Mouse (Mus musculus): Measurements from ENCODE around the gene H2-DMb1. TPM values are rescaled to one million over a fixed set of nuclear protein-coding genes. Genes with fewer than 3 reads are reported as not detected.
A peak's percentile ranks its signal among the peaks of the same experiment; 100 is the strongest.

The H2-DMb1 gene
- polyA plus RNA-seq, 1 experiment = not detected

GRCm38 (mm10) chr17:34164202-34164895 lies 11.5 kb downstream of the H2-DMb1 start:
- no peak overlapping the region for H3K4me3 ChIP-seq (ENCODE audit: insufficient read depth, poor library complexity, severe bottlenecking)

GRCm38 (mm10) chr17:34165033-34165730 lies 12.3 kb downstream of the H2-DMb1 start:
- H3K79me2 ChIP-seq (ENCODE audit: control insufficient read depth, insufficient read depth) = no peaks in the 10 kb centered on the region
- no peaks in the 10 kb centered on the region for H3K79me3 ChIP-seq (ENCODE audit: low read depth)
- H3K36me3 ChIP-seq (ENCODE audit: control insufficient read depth, insufficient read depth) = no peaks in the 10 kb centered on the region
- TF ChIP-seq CTCF (IDR thresholded peaks at IDR 0.05; ENCODE audit: control insufficient read depth, insufficient read depth, insufficient read length) = no peak
- TF ChIP-seq FOSL1 (IDR thresholded peaks at IDR 0.05; ENCODE audit: insufficient read depth, low read length, poor library complexity, severe bottlenecking) = no peak
- TF ChIP-seq CEBPB (IDR thresholded peaks at IDR 0.05; ENCODE audit: low read depth) = no peak
- TF ChIP-seq USF1 (IDR thresholded peaks at IDR 0.05; ENCODE audit: low read depth) = no peak
- TF ChIP-seq MYOD1 (IDR thresholded peaks at IDR 0.05; ENCODE audit: control insufficient read depth, insufficient read length, low read depth) = no peak
- TF ChIP-seq MYOG (IDR thresholded peaks at IDR 0.05; ENCODE audit: control insufficient read depth, extremely low read depth, insufficient read length) = no peak
- no peak for TF ChIP-seq MAX (IDR thresholded peaks at IDR 0.05)
- peaks cover 34% of the 10 kb centered on the region for H3K27me3 ChIP-seq (ENCODE audit: control insufficient read depth, insufficient read depth, insufficient read length)
- H3ac ChIP-seq (ENCODE audit: control insufficient read depth, insufficient read length, low read depth) = no peak overlapping the region
- no peak overlapping the region for H3K4me3 ChIP-seq (ENCODE audit: insufficient read depth, poor library complexity, severe bottlenecking)

More at GRCm38 (mm10) chr17:34164202-34164895, 11.5 kb downstream of the H2-DMb1 start:
- Histone ChIP-seq H3K27me3 (ENCODE audit: control insufficient read depth, insufficient read depth, insufficient read length) (peaks cover 35% of the 10 kb centered on the region), H3K36me3 (ENCODE audit: control insufficient read depth, insufficient read depth) (no peaks in the 10 kb centered on the region), H3K79me3 (ENCODE audit: low read depth) (no peaks in the 10 kb centered on the region), H3ac (ENCODE audit: control insufficient read depth, insufficient read length, low read depth) (no peak overlapping the region), H3K79me2 (ENCODE audit: control insufficient read depth, insufficient read depth) (no peaks in the 10 kb centered on the region)
- no peak for TF ChIP-seq FOSL1 (IDR thresholded peaks at IDR 0.05; ENCODE audit: insufficient read depth, low read length, poor library complexity, severe bottlenecking)
- no peak for TF ChIP-seq USF1 (IDR thresholded peaks at IDR 0.05; ENCODE audit: low read depth)

- no peak for TF ChIP-seq MYOD1 (IDR thresholded peaks at IDR 0.05; ENCODE audit: control insufficient read depth, insufficient read length, low read depth)
- TF ChIP-seq MYOG (IDR thresholded peaks at IDR 0.05; ENCODE audit: control insufficient read depth, extremely low read depth, insufficient read length) = no peak
- peak; percentile 3 for TF ChIP-seq CTCF (IDR thresholded peaks at IDR 0.05; ENCODE audit: control insufficient read depth, insufficient read depth, insufficient read length)
- TF ChIP-seq MAX (IDR thresholded peaks at IDR 0.05) = no peak
- no peaks in the 10 kb centered on the region for H3K79me2 ChIP-seq (ENCODE audit: control insufficient read depth, insufficient read depth)
- peaks cover 2% of the 10 kb centered on the region for H3K27me3 ChIP-seq (ENCODE audit: control insufficient read depth, insufficient read depth, insufficient read length)
- H3K4me3 ChIP-seq (ENCODE audit: insufficient read depth, poor library complexity, severe bottlenecking) = no peak overlapping the region
- H3ac ChIP-seq (ENCODE audit: control insufficient read depth, insufficient read length, low read depth) = no peak overlapping the region
- H3K36me3 ChIP-seq (ENCODE audit: control insufficient read depth, insufficient read depth) = no peaks in the 10 kb centered on the region
- H3K79me3 ChIP-seq (ENCODE audit: low read depth) = no peaks in the 10 kb centered on the region
Measured at GRCm38 (mm10) chr17:34169279-34169678, 16.4 kb downstream of the H2-DMb1 start.

- TF ChIP-seq MYOG (IDR thresholded peaks at IDR 0.05; ENCODE audit: control insufficient read depth, extremely low read depth, insufficient read length) = no peak
- no peak for TF ChIP-seq CTCF (IDR thresholded peaks at IDR 0.05; ENCODE audit: control insufficient read depth, insufficient read depth, insufficient read length)
- TF ChIP-seq MAX (IDR thresholded peaks at IDR 0.05) = no peak
- no peak for TF ChIP-seq CEBPB (IDR thresholded peaks at IDR 0.05; ENCODE audit: low read depth)
- TF ChIP-seq MYOD1 (IDR thresholded peaks at IDR 0.05; ENCODE audit: control insufficient read depth, insufficient read length, low read depth) = no peak
- TF ChIP-seq FOSL1 (IDR thresholded peaks at IDR 0.05; ENCODE audit: insufficient read depth, low read length, poor library complexity, severe bottlenecking) = no peak
- no peak for TF ChIP-seq USF1 (IDR thresholded peaks at IDR 0.05; ENCODE audit: low read depth)
- Histone ChIP-seq H3K79me3 (ENCODE audit: low read depth) (no peaks in the 10 kb centered on the region), H3ac (ENCODE audit: control insufficient read depth, insufficient read length, low read depth) (no peak overlapping the region), H3K36me3 (ENCODE audit: control insufficient read depth, insufficient read depth) (no peaks in the 10 kb centered on the region), H3K79me2 (ENCODE audit: control insufficient read depth, insufficient read depth) (no peaks in the 10 kb centered on the region), H3K4me3 (ENCODE audit: insufficient read depth, poor library complexity, severe bottlenecking) (no peak overlapping the region), H3K27me3 (ENCODE audit: control insufficient read depth, insufficient read depth, insufficient read length) (no peaks in the 10 kb centered on the region)
Measured at GRCm38 (mm10) chr17:34170487-34170876, 17.6 kb downstream of the H2-DMb1 start.

- no peaks in the 10 kb centered on the region for H3K79me3 ChIP-seq (ENCODE audit: low read depth)
- no peaks in the 10 kb centered on the region for H3K27me3 ChIP-seq (ENCODE audit: control insufficient read depth, insufficient read depth, insufficient read length)
- TF ChIP-seq MYOG (IDR thresholded peaks at IDR 0.05; ENCODE audit: control insufficient read depth, extremely low read depth, insufficient read length) (no peak), CEBPB (IDR thresholded peaks at IDR 0.05; ENCODE audit: low read depth) (no peak)
- no peaks in the 10 kb centered on the region for H3K36me3 ChIP-seq (ENCODE audit: control insufficient read depth, insufficient read depth)
- H3K4me3 ChIP-seq (ENCODE audit: insufficient read depth, poor library complexity, severe bottlenecking) = no peak overlapping the region
- H3K79me2 ChIP-seq (ENCODE audit: control insufficient read depth, insufficient read depth) = no peaks in the 10 kb centered on the region
- no peak overlapping the region for H3ac ChIP-seq (ENCODE audit: control insufficient read depth, insufficient read length, low read depth)
Measured at GRCm38 (mm10) chr17:34170877-34171498, 18.1 kb downstream of the H2-DMb1 start.

GRCm38 (mm10) chr17:34172528-34172927 lies 19.7 kb downstream of the H2-DMb1 start:
- Histone ChIP-seq H3K79me3 (ENCODE audit: low read depth) (no peaks in the 10 kb centered on the region), H3K27me3 (ENCODE audit: control insufficient read depth, insufficient read depth, insufficient read length) (no peaks in the 10 kb centered on the region), H3ac (ENCODE audit: control insufficient read depth, insufficient read length, low read depth) (no peak overlapping the region), H3K4me3 (ENCODE audit: insufficient read depth, poor library complexity, severe bottlenecking) (no peak overlapping the region), H3K79me2 (ENCODE audit: control insufficient read depth, insufficient read depth) (no peaks in the 10 kb centered on the region), H3K36me3 (ENCODE audit: control insufficient read depth, insufficient read depth) (no peaks in the 10 kb centered on the region)
- TF ChIP-seq CEBPB (IDR thresholded peaks at IDR 0.05; ENCODE audit: low read depth) (no peak), MYOG (IDR thresholded peaks at IDR 0.05; ENCODE audit: control insufficient read depth, extremely low read depth, insufficient read length) (no peak), FOSL1 (IDR thresholded peaks at IDR 0.05; ENCODE audit: insufficient read depth, low read length, poor library complexity, severe bottlenecking) (no peak), MAX (IDR thresholded peaks at IDR 0.05) (no peak), MYOD1 (IDR thresholded peaks at IDR 0.05; ENCODE audit: control insufficient read depth, insufficient read length, low read depth) (no peak), USF1 (IDR thresholded peaks at IDR 0.05; ENCODE audit: low read depth) (no peak), CTCF (IDR thresholded peaks at IDR 0.05; ENCODE audit: control insufficient read depth, insufficient read depth, insufficient read length) (no peak)

Data from C2C12 (cell line).